24 mouse cellular contexts compared by ENCODE assay signal in genomic region chr9:101570714-101571113, GRCm38 (mm10).
DNase-seq lines count a peak whose midpoint lies in the region; ATAC-seq and TF ChIP-seq lines count a peak whose summit lies in the region.
"Had no signal": no experiment of that assay in that cellular context is flagged by ENCODE, and none has a peak within 500 bp of the region (broad histone marks: within the 10 kb centered on the region; RNA-seq: fewer than 3 reads in every experiment).

No protein-coding gene starts in this region.

- no peaks in the 10 kb centered on the region for H3K9me3 ChIP-seq in kidney, postnatal 0 days (replicated peaks; ENCODE audit: low read length)
- H3K9me3 ChIP-seq: embryonic facial prominence, embryonic 15.5 days; hindbrain, embryonic 15.5 days; neural tube, embryonic 12.5 days had no signal

- no peaks in the 10 kb centered on the region for H3K4me1 ChIP-seq in kidney, postnatal 0 days (replicated peaks; ENCODE audit: insufficient read depth, low read length)
- H3K4me1 ChIP-seq in kidney, adult 2 months (ENCODE audit: control insufficient read depth, insufficient read depth, low read length): no peaks in the 10 kb centered on the region
- H3K4me1 ChIP-seq: embryonic facial prominence, embryonic 15.5 days; neural tube, embryonic 12.5 days had no signal

- no peak overlapping the region for H3K4me2 ChIP-seq in kidney, postnatal 0 days (ENCODE audit: low read length)
- H3K4me2 ChIP-seq: embryonic facial prominence, embryonic 15.5 days; heart, embryonic 11.5 days; hindbrain, embryonic 15.5 days; neural tube, embryonic 12.5 days had no signal

- DNase-seq in kidney, postnatal 0 days (ENCODE audit: low spot score): peak; percentile 21
- DNase-seq in kidney, adult 2 months: no peak
- DNase-seq in WW6 (ENCODE audit: low read depth, low spot score): peak; percentile 3
- DNase-seq in embryo, embryonic 11 days: peak; percentile 37
- peak; percentile 21 for DNase-seq in retina, embryonic 14.5 days (ENCODE audit: low spot score)
- DNase-seq in frontal cortex, adult 2 months (ENCODE audit: extremely low spot score in 1 of 2, low spot score in 1 of 2): no peak
- DNase-seq in c-Kit-positive CD71-positive TER-119-positive erythroid progenitor cells, embryonic 14.5 days (ENCODE audit: low spot score): no peak
- DNase-seq: adrenal gland, postnatal 10 days; B cell, adult 2 months; cerebellum, adult 11-12 months; cerebellum, postnatal 25 days; heart, postnatal 10 days; liver; right cerebral cortex, postnatal 14 days; spleen, adult 18-20 months; thymus, adult 2 months had no signal

- H3K27me3 ChIP-seq in kidney, postnatal 0 days (ENCODE audit: insufficient read depth, low read length): no peaks in the 10 kb centered on the region
- H3K27me3 ChIP-seq in kidney, adult 2 months (replicated peaks; ENCODE audit: control insufficient read depth, insufficient read depth, low read length): no peaks in the 10 kb centered on the region
- H3K27me3 ChIP-seq: embryonic facial prominence, embryonic 15.5 days; hindbrain, embryonic 15.5 days; neural tube, embryonic 12.5 days had no signal

- no peak overlapping the region for H3K27ac ChIP-seq in kidney, postnatal 0 days
- no peak overlapping the region for H3K27ac ChIP-seq in kidney, adult 2 months (ENCODE audit: insufficient read depth, low read depth, low read length)
- H3K27ac ChIP-seq: embryonic facial prominence, embryonic 15.5 days; hindbrain, embryonic 15.5 days; neural tube, embryonic 12.5 days had no signal

- no peak overlapping the region for H3K9ac ChIP-seq in kidney, postnatal 0 days (ENCODE audit: low read depth, low read length)
- H3K9ac ChIP-seq: embryonic facial prominence, embryonic 15.5 days; hindbrain, embryonic 15.5 days; neural tube, embryonic 12.5 days had no signal

- TF ChIP-seq CTCF in kidney, postnatal 0 days (IDR thresholded peaks at IDR 0.05; ENCODE audit: low read depth): no peak
- no peak for TF ChIP-seq CTCF in kidney, adult 2 months (conservative IDR thresholded peaks at IDR 0.05; ENCODE audit: insufficient read depth, insufficient read length, low read depth, low read length)

- H3K36me3 ChIP-seq in kidney, postnatal 0 days (ENCODE audit: insufficient read depth, low read length): no peaks in the 10 kb centered on the region
- H3K36me3 ChIP-seq in kidney, adult 2 months (ENCODE audit: control insufficient read depth, insufficient read depth, low read length): no peaks in the 10 kb centered on the region
- H3K36me3 ChIP-seq: embryonic facial prominence, embryonic 15.5 days; hindbrain, embryonic 15.5 days; neural tube, embryonic 12.5 days had no signal

- TF ChIP-seq POLR2A in kidney, adult 2 months (IDR thresholded peaks at IDR 0.05; ENCODE audit: low read depth, low read length): no peak

- H3K4me3 ChIP-seq in kidney, postnatal 0 days (replicated peaks; ENCODE audit: low read depth, low read length): no peak overlapping the region
- H3K4me3 ChIP-seq in kidney, adult 2 months (ENCODE audit: insufficient read depth, low read depth, low read length): no peak overlapping the region
- H3K4me3 ChIP-seq: embryonic facial prominence, embryonic 15.5 days; hindbrain, embryonic 15.5 days; neural tube, embryonic 12.5 days had no signal

- no peak for ATAC-seq in kidney, postnatal 0 days (replicated peaks; ENCODE audit: low FRiP score, low read depth)
- ATAC-seq: activated CD4-positive, CD25-positive, alpha-beta regulatory T cell, adult 4 months; forebrain, embryonic 16.5 days; intestine, postnatal 0 days; lung, postnatal 0 days had no signal

- WGBS in kidney, postnatal 0 days: 14% methylated on average over 4 of the region's 4 CpGs
- 18% methylated on average over 4 of the region's 4 CpGs for WGBS in kidney, adult 2 months

Comparison
In these comparisons a context has a peak if more than half of its experiments do, and no peak if none do; other contexts are left out.
1. DNase-seq: peak in kidney, postnatal 0 days (single experiment), WW6 (single experiment), embryo, embryonic 11 days (single experiment) and retina, embryonic 14.5 days (single experiment); none in kidney, adult 2 months (single experiment), frontal cortex, adult 2 months (0 of 2) and c-Kit-positive CD71-positive TER-119-positive erythroid progenitor cells, embryonic 14.5 days (single experiment).